Mouse (Mus musculus): ENCODE data around the gene Mcl1. TPM values are rescaled to one million over a fixed set of nuclear protein-coding genes. Genes with fewer than 3 reads are reported as not detected.

Gene Mcl1
- polyA plus RNA-seq, 1 experiment from 2014 or later, result 57.2 TPM

DNA sequence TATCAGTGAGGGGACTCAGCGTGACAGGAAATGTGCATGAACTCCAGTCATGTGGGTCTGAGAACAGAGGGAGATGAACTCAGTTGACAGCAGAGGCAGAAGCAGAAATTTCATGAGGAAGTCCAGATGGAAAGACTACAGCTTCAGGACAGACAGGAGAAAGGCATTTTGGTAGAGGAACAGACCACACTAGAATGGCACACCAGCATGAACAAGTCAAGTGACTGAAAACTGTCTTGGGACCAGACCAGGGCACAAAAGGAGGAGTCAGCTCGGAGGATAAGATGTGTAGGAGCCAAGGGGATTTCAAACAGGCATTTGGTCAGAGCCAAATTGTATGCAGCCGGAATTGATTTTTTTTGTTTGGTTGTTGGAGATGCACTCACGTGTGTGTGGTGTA is 23.0 kb upstream of the Mcl1 start:
- 66% methylated on average over 4 of the region's 4 CpGs for WGBS
- no peak overlapping the region for H3K4me3 ChIP-seq (ENCODE audit: control insufficient read depth in 1 of 2, insufficient read depth in 1 of 2, low read depth in 1 of 2, low read length in 2 of 2)
- no peak overlapping the region for H3K27ac ChIP-seq (replicated peaks in 1 of 2; ENCODE audit: control insufficient read depth in 1 of 2, insufficient read depth in 1 of 2, low read depth in 2 of 2, low read length in 2 of 2)
- H3K9me3 ChIP-seq (ENCODE audit: control insufficient read depth, low read length), result no peaks in the 10 kb centered on the region
- peaks cover 77% of the 10 kb centered on the region for H3K36me3 ChIP-seq (ENCODE audit: control insufficient read depth, insufficient read depth, low read length)
- no peak overlapping the region for H3K4me2 ChIP-seq (ENCODE audit: low read length)
- H3K9ac ChIP-seq (ENCODE audit: low read length), result no peak overlapping the region
- no peak for ATAC-seq (ENCODE audit: insufficient number of reproducible peaks, insufficient read depth, low FRiP score, low read depth)
- no peaks in the 10 kb centered on the region for H3K27me3 ChIP-seq (ENCODE audit: control insufficient read depth, insufficient read depth, low read length)
- peaks cover 0 to 6% of the 10 kb centered on the region in 2 experiments; a peak in 2 of 4 replicates for H3K4me1 ChIP-seq (ENCODE audit: control insufficient read depth in 2 of 2, insufficient read depth in 2 of 2, low read length in 2 of 2)

DNA sequence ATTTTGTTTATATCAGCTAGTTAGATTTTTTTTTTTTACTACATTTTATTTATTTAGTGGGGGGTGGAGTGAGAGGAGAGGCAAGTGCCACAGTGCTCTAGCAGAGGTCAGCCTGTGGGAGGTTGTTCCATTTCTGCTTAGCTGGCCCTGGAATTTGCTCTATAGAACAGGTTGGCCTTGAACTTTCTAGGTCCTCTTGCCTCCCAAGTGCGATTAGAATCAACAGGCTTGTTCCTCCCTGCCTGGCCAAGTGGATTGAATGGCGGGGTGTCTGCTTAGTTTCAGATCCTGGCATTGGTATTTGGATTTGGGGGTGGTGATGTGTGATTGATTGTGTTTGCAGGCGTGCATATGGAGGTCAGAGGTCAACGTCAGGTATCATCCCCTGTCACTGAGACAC is 22.5 kb upstream of the Mcl1 start:
- peaks cover 72% of the 10 kb centered on the region for H3K36me3 ChIP-seq (ENCODE audit: control insufficient read depth, insufficient read depth, low read length)
- no peak overlapping the region for H3K4me3 ChIP-seq (ENCODE audit: control insufficient read depth in 1 of 2, insufficient read depth in 1 of 2, low read depth in 1 of 2, low read length in 2 of 2)
- H3K9me3 ChIP-seq (ENCODE audit: control insufficient read depth, low read length), result no peaks in the 10 kb centered on the region
- H3K9ac ChIP-seq (ENCODE audit: low read length), result no peak overlapping the region
- no peak for ATAC-seq (ENCODE audit: insufficient number of reproducible peaks, insufficient read depth, low FRiP score, low read depth)
- 54% methylated on average over 4 of the region's 4 CpGs for WGBS
- no peak overlapping the region for H3K4me2 ChIP-seq (ENCODE audit: low read length)
- no peaks in the 10 kb centered on the region for H3K27me3 ChIP-seq (ENCODE audit: control insufficient read depth, insufficient read depth, low read length)
- H3K4me1 ChIP-seq (ENCODE audit: control insufficient read depth in 2 of 2, insufficient read depth in 2 of 2, low read length in 2 of 2), result peaks cover 0 to 6% of the 10 kb centered on the region in 2 experiments; a peak in 2 of 4 replicates
- H3K27ac ChIP-seq (replicated peaks in 1 of 2; ENCODE audit: control insufficient read depth in 1 of 2, insufficient read depth in 1 of 2, low read depth in 2 of 2, low read length in 2 of 2), result no peak overlapping the region

DNA sequence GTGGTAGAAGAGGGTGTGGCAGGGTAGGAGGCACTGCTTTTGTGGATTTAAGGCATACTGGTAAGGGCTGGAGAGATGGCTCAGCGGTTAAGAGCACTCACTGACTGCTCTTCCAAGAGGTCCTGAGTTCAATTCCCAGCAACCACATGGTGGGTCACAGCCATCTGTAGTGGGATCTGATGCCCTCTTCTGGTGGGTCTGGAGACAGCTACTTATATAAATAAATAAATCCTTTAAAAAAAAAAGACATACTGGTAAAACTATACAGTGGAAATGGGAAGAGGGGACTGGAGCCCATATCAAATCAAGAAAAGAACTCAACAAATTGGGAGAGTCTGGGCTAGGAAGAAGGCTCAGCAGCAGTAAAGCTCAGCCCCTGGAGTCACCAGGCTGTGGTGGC is 18.9 kb upstream of the Mcl1 start:
- WGBS, result 85% methylated on average over 1 of the region's 1 CpGs
- no peak overlapping the region for H3K9ac ChIP-seq (ENCODE audit: low read length)
- no peaks in the 10 kb centered on the region for H3K27me3 ChIP-seq (ENCODE audit: control insufficient read depth, insufficient read depth, low read length)
- no peaks in the 10 kb centered on the region for H3K9me3 ChIP-seq (ENCODE audit: control insufficient read depth, low read length)
- H3K4me3 ChIP-seq (ENCODE audit: control insufficient read depth in 1 of 2, insufficient read depth in 1 of 2, low read depth in 1 of 2, low read length in 2 of 2), result no peak overlapping the region
- ATAC-seq (ENCODE audit: insufficient number of reproducible peaks, insufficient read depth, low FRiP score, low read depth), result no peak
- H3K4me1 ChIP-seq (ENCODE audit: control insufficient read depth in 2 of 2, insufficient read depth in 2 of 2, low read length in 2 of 2), result no peaks in the 10 kb centered on the region; a peak in 1 of 4 replicates
- peaks cover 37% of the 10 kb centered on the region for H3K36me3 ChIP-seq (ENCODE audit: control insufficient read depth, insufficient read depth, low read length)
- no peak overlapping the region for H3K4me2 ChIP-seq (ENCODE audit: low read length)
- H3K27ac ChIP-seq (replicated peaks in 1 of 2; ENCODE audit: control insufficient read depth in 1 of 2, insufficient read depth in 1 of 2, low read depth in 2 of 2, low read length in 2 of 2), result no peak overlapping the region

DNA sequence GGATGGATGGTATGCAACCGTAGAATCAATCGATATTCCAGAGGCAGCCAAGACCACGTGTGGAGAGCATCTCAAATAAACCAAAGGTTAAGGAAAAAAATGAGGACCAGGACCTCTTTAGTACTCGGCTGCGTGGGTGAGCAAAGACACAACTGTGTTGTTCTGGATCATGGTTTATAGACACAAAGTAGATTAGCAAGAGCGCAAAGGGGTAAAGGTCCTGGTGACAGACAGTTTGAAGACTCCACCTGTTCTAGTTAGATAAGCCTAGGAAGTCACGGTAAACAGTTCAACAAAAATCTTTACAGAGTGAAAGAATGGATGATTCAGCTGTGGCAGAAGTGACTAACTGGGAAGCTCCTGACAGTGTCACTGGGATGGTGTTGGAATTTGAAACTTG is 15.5 kb upstream of the Mcl1 start:
- no peak overlapping the region for H3K4me3 ChIP-seq (ENCODE audit: control insufficient read depth in 1 of 2, insufficient read depth in 1 of 2, low read depth in 1 of 2, low read length in 2 of 2)
- H3K27me3 ChIP-seq (ENCODE audit: control insufficient read depth, insufficient read depth, low read length), result no peaks in the 10 kb centered on the region
- H3K9me3 ChIP-seq (ENCODE audit: control insufficient read depth, low read length), result no peaks in the 10 kb centered on the region
- no peaks in the 10 kb centered on the region; a peak in 1 of 4 replicates for H3K4me1 ChIP-seq (ENCODE audit: control insufficient read depth in 2 of 2, insufficient read depth in 2 of 2, low read length in 2 of 2)
- no peak overlapping the region for H3K27ac ChIP-seq (replicated peaks in 1 of 2; ENCODE audit: control insufficient read depth in 1 of 2, insufficient read depth in 1 of 2, low read depth in 2 of 2, low read length in 2 of 2)
- 75% methylated on average over 7 of the region's 7 CpGs for WGBS
- no peak overlapping the region for H3K9ac ChIP-seq (ENCODE audit: low read length)
- H3K4me2 ChIP-seq (ENCODE audit: low read length), result no peak overlapping the region
- H3K36me3 ChIP-seq (ENCODE audit: control insufficient read depth, insufficient read depth, low read length), result peaks cover 9% of the 10 kb centered on the region
- no peak for ATAC-seq (ENCODE audit: insufficient number of reproducible peaks, insufficient read depth, low FRiP score, low read depth)

DNA sequence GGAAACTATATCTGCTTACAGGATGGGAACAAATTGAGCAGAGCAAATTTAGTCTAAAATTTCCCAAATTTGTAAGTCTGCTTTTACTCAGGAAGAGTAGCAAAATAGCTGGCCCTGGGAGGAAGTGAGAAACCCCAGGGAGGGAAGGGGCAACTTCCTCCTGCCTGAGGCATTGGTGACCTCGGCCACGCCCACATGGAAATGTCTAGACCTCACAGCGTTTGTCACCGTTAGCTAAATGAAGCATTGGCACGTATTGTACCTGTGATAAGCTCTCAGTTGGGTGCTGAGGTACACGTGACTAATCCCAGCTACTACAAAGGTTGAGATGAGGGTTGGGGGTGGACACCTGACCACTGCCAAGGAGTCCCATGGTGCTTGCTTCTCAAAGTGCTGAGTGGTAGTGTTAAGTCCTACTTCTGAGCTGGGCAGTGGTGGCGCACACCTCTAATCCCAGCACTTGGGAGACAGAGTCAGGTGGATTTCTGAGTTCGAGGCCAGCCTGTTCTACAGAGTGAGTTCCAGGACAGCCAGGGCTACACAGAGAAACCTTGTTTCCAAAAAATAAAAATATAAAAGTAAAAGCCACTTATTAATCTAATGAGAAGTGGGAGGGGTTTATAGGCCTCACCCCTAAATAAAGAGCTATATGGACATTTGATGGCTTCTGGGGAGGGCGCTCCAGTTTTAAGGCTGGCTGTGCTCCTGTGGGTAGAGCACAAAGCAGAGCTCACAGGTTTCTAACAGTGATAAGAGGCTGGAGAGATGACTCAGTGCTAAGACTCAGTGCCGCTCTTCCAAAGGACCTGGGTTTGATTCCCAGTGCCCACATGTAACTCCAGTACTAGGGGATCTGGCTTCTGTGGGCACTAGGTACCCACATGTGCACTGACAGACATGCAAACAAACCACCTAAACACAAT is 13.0 kb upstream of the Mcl1 start:
- Histone ChIP-seq H3K4me3 (ENCODE audit: control insufficient read depth in 1 of 2, insufficient read depth in 1 of 2, low read depth in 1 of 2, low read length in 2 of 2) (no peak overlapping the region), H3K9ac (ENCODE audit: low read length) (no peak overlapping the region), H3K27ac (replicated peaks in 1 of 2; ENCODE audit: control insufficient read depth in 1 of 2, insufficient read depth in 1 of 2, low read depth in 2 of 2, low read length in 2 of 2) (0 out of 4 replicates have a peak overlapping the region, but pooled peaks of 1 of the 2 experiments have one; percentile 5), H3K36me3 (ENCODE audit: control insufficient read depth, insufficient read depth, low read length) (no peaks in the 10 kb centered on the region), H3K4me2 (ENCODE audit: low read length) (no peak overlapping the region), H3K4me1 (ENCODE audit: control insufficient read depth in 2 of 2, insufficient read depth in 2 of 2, low read length in 2 of 2) (peaks cover 3 to 5% of the 10 kb centered on the region in 2 experiments), H3K27me3 (ENCODE audit: control insufficient read depth, insufficient read depth, low read length) (no peaks in the 10 kb centered on the region), H3K9me3 (ENCODE audit: control insufficient read depth, low read length) (no peaks in the 10 kb centered on the region)
- ATAC-seq (ENCODE audit: insufficient number of reproducible peaks, insufficient read depth, low FRiP score, low read depth), result no peak
- 49% methylated on average over 10 of the region's 10 CpGs for WGBS

DNA sequence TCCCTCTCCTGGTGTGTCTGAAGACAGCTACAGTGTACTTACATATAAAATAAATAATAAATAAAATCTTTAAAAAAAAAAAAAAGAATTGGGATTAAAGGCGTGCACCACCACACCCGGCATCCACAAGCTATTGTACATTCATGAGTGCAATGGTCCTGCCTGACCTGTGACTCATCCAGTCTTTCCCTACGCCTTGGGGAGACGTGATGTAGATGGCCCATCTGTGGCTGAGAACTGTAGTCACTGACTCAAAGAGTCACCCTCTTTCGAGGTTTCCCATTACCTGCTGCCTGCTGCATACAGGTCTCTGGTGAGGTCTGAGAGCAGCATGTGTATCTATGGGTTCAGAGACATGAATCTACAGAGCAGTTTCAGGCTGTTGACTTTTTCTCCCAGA is 10.6 kb upstream of the Mcl1 start:
- Histone ChIP-seq H3K9ac (ENCODE audit: low read length) (no peak overlapping the region), H3K27ac (replicated peaks in 1 of 2; ENCODE audit: control insufficient read depth in 1 of 2, insufficient read depth in 1 of 2, low read depth in 2 of 2, low read length in 2 of 2) (no peak overlapping the region), H3K4me2 (ENCODE audit: low read length) (no peak overlapping the region), H3K9me3 (ENCODE audit: control insufficient read depth, low read length) (no peaks in the 10 kb centered on the region), H3K27me3 (ENCODE audit: control insufficient read depth, insufficient read depth, low read length) (no peaks in the 10 kb centered on the region), H3K4me1 (ENCODE audit: control insufficient read depth in 2 of 2, insufficient read depth in 2 of 2, low read length in 2 of 2) (peaks cover 9 to 11% of the 10 kb centered on the region in 2 experiments), H3K4me3 (ENCODE audit: control insufficient read depth in 1 of 2, insufficient read depth in 1 of 2, low read depth in 1 of 2, low read length in 2 of 2) (no peak overlapping the region), H3K36me3 (ENCODE audit: control insufficient read depth, insufficient read depth, low read length) (no peaks in the 10 kb centered on the region)
- ATAC-seq (ENCODE audit: insufficient number of reproducible peaks, insufficient read depth, low FRiP score, low read depth), result no peak
- 87% methylated on average over 5 of the region's 5 CpGs for WGBS

DNA sequence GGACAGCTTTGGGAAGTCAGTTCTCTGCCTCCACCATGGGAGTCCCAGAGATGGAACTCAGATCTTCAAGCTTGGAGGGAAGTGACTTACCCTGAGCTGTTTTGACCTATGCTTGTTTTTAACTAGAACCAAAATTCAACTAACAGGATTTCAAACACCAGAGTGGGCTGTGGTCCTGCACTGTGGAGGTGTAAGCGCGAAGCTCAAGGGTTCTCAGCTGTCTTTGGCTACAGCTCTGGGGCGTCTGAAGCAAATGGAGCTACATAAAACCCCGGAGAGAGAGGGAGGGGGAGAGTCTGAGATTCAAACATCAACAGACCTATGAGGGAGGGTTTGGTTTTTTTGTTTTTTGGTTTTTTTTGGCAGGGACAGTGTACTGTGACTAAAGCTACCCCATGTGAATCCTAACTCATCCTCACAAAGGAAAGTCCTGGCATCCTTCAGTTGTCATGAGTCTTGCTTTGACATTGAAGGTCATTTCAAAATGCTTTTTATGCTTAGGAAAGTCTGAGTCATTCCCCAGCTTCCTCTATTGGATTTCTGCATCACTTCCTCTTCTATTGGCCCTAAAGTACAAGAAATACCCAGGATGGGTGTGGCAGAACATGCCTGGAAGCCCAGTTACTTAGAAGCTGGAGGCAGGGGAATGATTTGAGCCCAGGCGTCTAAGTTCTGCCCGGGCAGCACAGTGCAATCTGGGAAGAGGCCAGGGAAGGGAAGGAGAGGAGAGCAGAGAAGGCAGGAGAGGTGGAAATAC is 8.1 kb upstream of the Mcl1 start:
- Histone ChIP-seq H3K4me3 (ENCODE audit: control insufficient read depth in 1 of 2, insufficient read depth in 1 of 2, low read depth in 1 of 2, low read length in 2 of 2) (no peak overlapping the region), H3K27ac (replicated peaks in 1 of 2; ENCODE audit: control insufficient read depth in 1 of 2, insufficient read depth in 1 of 2, low read depth in 2 of 2, low read length in 2 of 2) (peak overlapping the region; percentile 71 to 83), H3K9ac (ENCODE audit: low read length) (peak overlapping the region; percentile 26; the same call in 1 of the 2 replicates), H3K4me1 (ENCODE audit: control insufficient read depth in 2 of 2, insufficient read depth in 2 of 2, low read length in 2 of 2) (peaks cover 14 to 18% of the 10 kb centered on the region in 2 experiments), H3K27me3 (ENCODE audit: control insufficient read depth, insufficient read depth, low read length) (no peaks in the 10 kb centered on the region), H3K4me2 (ENCODE audit: low read length) (no peak overlapping the region), H3K9me3 (ENCODE audit: control insufficient read depth, low read length) (no peaks in the 10 kb centered on the region), H3K36me3 (ENCODE audit: control insufficient read depth, insufficient read depth, low read length) (no peaks in the 10 kb centered on the region)
- no peak for ATAC-seq (ENCODE audit: insufficient number of reproducible peaks, insufficient read depth, low FRiP score, low read depth)
- WGBS, result 45% methylated on average over 6 of the region's 6 CpGs
